Mouse (Mus musculus): ENCODE measurements around the gene Mbd3. TPM values are rescaled to one million over a fixed set of nuclear protein-coding genes. Genes with fewer than 3 reads are reported as not detected.

Gene Mbd3
- total and polyA plus RNA-seq, 2 experiments, result 21.1 to 73.5 TPM

- H3K9ac ChIP-seq (ENCODE audit: low read depth, low read length), result no peak overlapping the region
- H3K36me3 ChIP-seq (ENCODE audit: control insufficient read depth, insufficient read depth, low read length), result peaks cover 3% of the 10 kb centered on the region; the same call in 1 of the 2 replicates
- no peak overlapping the region for H3K27ac ChIP-seq (replicated peaks; ENCODE audit: insufficient read depth, low read depth, low read length)
- no peak for DNase-seq (ENCODE audit: extremely low read depth, low read depth, low spot score)
- 96% methylated on average over 10 of the region's 10 CpGs for WGBS
- H3K4me3 ChIP-seq (ENCODE audit: insufficient read depth, low read depth, low read length), result no peak overlapping the region
- no peak for TF ChIP-seq POLR2A (IDR thresholded peaks at IDR 0.05; ENCODE audit: extremely low read depth, insufficient read depth, low read length)
- no peaks in the 10 kb centered on the region for H3K79me2 ChIP-seq (ENCODE audit: control insufficient read depth, insufficient read depth, low read length)
- H3K27me3 ChIP-seq (ENCODE audit: control insufficient read depth, insufficient read depth, low read length), result no peaks in the 10 kb centered on the region
- H3K4me1 ChIP-seq (ENCODE audit: control insufficient read depth, insufficient read depth, low read length), result no peaks in the 10 kb centered on the region
These were observed 18.0 kb upstream of the Mbd3 start for GRCm38 (mm10) chr10:80417371-80417770.

- Histone ChIP-seq H3K27me3 (ENCODE audit: control insufficient read depth, insufficient read depth, low read length) (no peaks in the 10 kb centered on the region), H3K4me1 (ENCODE audit: control insufficient read depth, insufficient read depth, low read length) (no peaks in the 10 kb centered on the region), H3K27ac (replicated peaks; ENCODE audit: insufficient read depth, low read depth, low read length) (no peak overlapping the region), H3K36me3 (ENCODE audit: control insufficient read depth, insufficient read depth, low read length) (peaks cover 2% of the 10 kb centered on the region; the same call in 1 of the 2 replicates), H3K4me3 (ENCODE audit: insufficient read depth, low read depth, low read length) (no peak overlapping the region), H3K79me2 (ENCODE audit: control insufficient read depth, insufficient read depth, low read length) (no peaks in the 10 kb centered on the region), H3K9ac (ENCODE audit: low read depth, low read length) (no peak overlapping the region)
- 91% methylated on average over 7 of the region's 7 CpGs for WGBS
- TF ChIP-seq CTCF (IDR thresholded peaks at IDR 0.05; ENCODE audit: low read depth, low read length) (no peak), POLR2A (IDR thresholded peaks at IDR 0.05; ENCODE audit: extremely low read depth, insufficient read depth, low read length) (no peak)
- DNase-seq (ENCODE audit: extremely low read depth, low read depth, low spot score), result no peak
These were observed 16.2 kb upstream of the Mbd3 start for GRCm38 (mm10) chr10:80415566-80415965.

- Histone ChIP-seq H3K27ac (replicated peaks; ENCODE audit: insufficient read depth, low read depth, low read length) (no peak overlapping the region), H3K4me1 (ENCODE audit: control insufficient read depth, insufficient read depth, low read length) (no peaks in the 10 kb centered on the region), H3K27me3 (ENCODE audit: control insufficient read depth, insufficient read depth, low read length) (no peaks in the 10 kb centered on the region), H3K36me3 (ENCODE audit: control insufficient read depth, insufficient read depth, low read length) (no peaks in the 10 kb centered on the region; the same call in 1 of the 2 replicates), H3K4me3 (ENCODE audit: insufficient read depth, low read depth, low read length) (no peak overlapping the region), H3K79me2 (ENCODE audit: control insufficient read depth, insufficient read depth, low read length) (no peaks in the 10 kb centered on the region), H3K9ac (ENCODE audit: low read depth, low read length) (no peak overlapping the region)
- 84% methylated on average over 44 of the region's 44 CpGs for WGBS
- peak; percentile 68 for DNase-seq (ENCODE audit: extremely low read depth, low read depth, low spot score)
- no peak for TF ChIP-seq CTCF (IDR thresholded peaks at IDR 0.05; ENCODE audit: low read depth, low read length)
- TF ChIP-seq POLR2A (IDR thresholded peaks at IDR 0.05; ENCODE audit: extremely low read depth, insufficient read depth, low read length), result no peak
These were observed 13.5 kb upstream of the Mbd3 start for GRCm38 (mm10) chr10:80412656-80413541.

- WGBS, result 43% methylated on average over 4 of the region's 4 CpGs
- Histone ChIP-seq H3K4me1 (ENCODE audit: control insufficient read depth, insufficient read depth, low read length) (peaks cover 17% of the 10 kb centered on the region), H3K9ac (ENCODE audit: low read depth, low read length) (no peak overlapping the region), H3K79me2 (ENCODE audit: control insufficient read depth, insufficient read depth, low read length) (peaks cover 6% of the 10 kb centered on the region; the same call in 1 of the 2 replicates), H3K27ac (replicated peaks; ENCODE audit: insufficient read depth, low read depth, low read length) (no peak overlapping the region), H3K36me3 (ENCODE audit: control insufficient read depth, insufficient read depth, low read length) (peaks cover 5% of the 10 kb centered on the region; the same call in 1 of the 2 replicates), H3K4me3 (ENCODE audit: insufficient read depth, low read depth, low read length) (no peak overlapping the region), H3K27me3 (ENCODE audit: control insufficient read depth, insufficient read depth, low read length) (no peaks in the 10 kb centered on the region)
- no peak for DNase-seq (ENCODE audit: extremely low read depth, low read depth, low spot score)
- TF ChIP-seq CTCF (IDR thresholded peaks at IDR 0.05; ENCODE audit: low read depth, low read length) (no peak), POLR2A (IDR thresholded peaks at IDR 0.05; ENCODE audit: extremely low read depth, insufficient read depth, low read length) (no peak)
These were observed 8.6 kb upstream of the Mbd3 start for GRCm38 (mm10) chr10:80407924-80408323.

GRCm38 (mm10) chr10:80406684-80407501 lies 7.5 kb upstream of the Mbd3 start, which contains the start of gene Uqcr11:
TSS of gene Uqcr11 (minus strand) at chr10:80406830.
- Histone ChIP-seq H3K27me3 (ENCODE audit: control insufficient read depth, insufficient read depth, low read length) (no peaks in the 10 kb centered on the region), H3K27ac (replicated peaks; ENCODE audit: insufficient read depth, low read depth, low read length) (peak within 1 kb of the TSS; percentile 61), H3K36me3 (ENCODE audit: control insufficient read depth, insufficient read depth, low read length) (peaks cover 10% of the 10 kb centered on the region; the same call in 1 of the 2 replicates), H3K4me1 (ENCODE audit: control insufficient read depth, insufficient read depth, low read length) (peaks cover 17% of the 10 kb centered on the region), H3K9ac (ENCODE audit: low read depth, low read length) (peak within 1 kb of the TSS; percentile 90), H3K4me3 (ENCODE audit: insufficient read depth, low read depth, low read length) (peak within 1 kb of the TSS; percentile 86), H3K79me2 (ENCODE audit: control insufficient read depth, insufficient read depth, low read length) (peaks cover 6% of the 10 kb centered on the region; the same call in 1 of the 2 replicates)
- under 1% methylated on average over 27 of the region's 27 CpGs for WGBS
- DNase-seq (ENCODE audit: extremely low read depth, low read depth, low spot score), result peak; percentile 82
- no peak for TF ChIP-seq CTCF (IDR thresholded peaks at IDR 0.05; ENCODE audit: low read depth, low read length)
- peak; percentile 55; the same call in 1 of the 2 replicates for TF ChIP-seq POLR2A (IDR thresholded peaks at IDR 0.05; ENCODE audit: extremely low read depth, insufficient read depth, low read length)

All from liver, adult 2 months (tissue).